Mouse (Mus musculus): ENCODE data around the gene Usmg5.

DNA sequence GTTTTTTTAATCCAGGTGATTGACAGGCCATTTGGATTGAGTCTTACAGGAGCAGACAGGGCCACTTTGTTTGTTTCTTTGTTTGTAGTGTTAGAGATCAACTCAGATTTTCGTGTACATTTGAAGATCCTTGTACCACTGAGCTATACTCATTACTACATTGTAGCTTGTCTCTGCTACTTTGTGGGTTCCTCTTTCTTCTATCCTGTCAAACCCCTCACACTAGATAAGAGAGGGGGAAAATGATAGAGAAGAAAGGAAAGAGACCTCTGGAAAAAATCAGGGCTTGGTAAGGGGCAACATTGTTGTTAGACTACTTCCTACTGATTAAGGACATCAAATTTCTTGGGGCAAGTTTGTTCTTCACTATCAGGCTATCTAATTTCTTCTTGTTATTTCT, 32.8 kb downstream of the Usmg5 start:
- TF ChIP-seq POLR2A (IDR thresholded peaks at IDR 0.05; ENCODE audit: low read depth, low read length) (no peak), CTCF (conservative IDR thresholded peaks at IDR 0.05; ENCODE audit: insufficient read depth, insufficient read length, low read depth, low read length) (no peak)

All from kidney, adult 2 months (tissue).